Mouse (Mus musculus) liver, adult 2 months (tissue): ENCODE data around the gene Add2.

Experiments
- CTCF ChIP-seq: fragments of 200-500 bp; IDR thresholded peaks from 2 replicates; pipeline ENCODE4 v1.5.1; 2011; ENCODE audit warnings: low read depth, low read length, control low read depth
- POLR2A ChIP-seq: fragments of 200-500 bp; IDR thresholded peaks from 2 replicates; pipeline ENCODE4 v1.6.1; 2011; ENCODE audit warnings: low read length, control low read depth; ENCODE audit not compliant: insufficient read depth; ENCODE audit errors: extremely low read depth

DNA sequence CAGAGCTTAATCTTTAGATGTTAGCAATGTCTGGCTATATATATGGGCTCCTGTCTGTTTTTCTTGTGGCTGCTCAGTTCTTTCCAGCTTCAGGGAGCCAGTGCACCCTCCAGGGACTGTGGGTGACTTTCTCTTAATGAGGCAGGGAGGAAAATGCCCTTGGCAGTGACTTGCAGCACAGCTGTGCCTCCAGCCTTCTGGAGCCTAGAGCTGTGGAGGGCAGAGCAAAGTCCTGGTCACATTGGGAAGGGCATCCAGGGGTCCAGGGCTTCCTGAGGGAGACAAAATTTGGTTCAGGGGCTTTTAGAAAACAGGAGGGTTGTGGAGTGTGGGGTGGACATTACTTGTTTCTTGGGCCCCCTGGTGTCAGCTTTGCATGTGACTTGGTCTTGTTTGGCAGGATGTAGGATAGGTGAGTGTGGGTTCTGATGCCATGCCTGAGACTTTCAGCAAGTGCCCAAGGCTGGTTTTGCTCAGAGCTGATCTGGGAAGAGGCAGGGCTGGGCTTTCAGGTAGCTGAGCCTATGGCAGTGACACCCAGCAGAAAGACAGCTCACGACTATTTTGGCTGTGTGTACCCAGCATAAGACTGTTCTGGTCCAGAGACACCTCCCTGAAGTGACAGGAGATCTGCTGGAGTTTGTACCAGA is 50.0 kb downstream of the Add2 start:
- TF ChIP-seq CTCF (no peak), POLR2A (no peak)
